Mouse (Mus musculus) Muller cell, postnatal 12 days (primary cell): ENCODE measurements around the gene E2f7.

Experiments
- DNase-seq: peaks from one replicate; pipeline ENCODE4 v3.0.0-alpha.2; 2015; ENCODE audit errors: inconsistent ontology term

The E2f7 gene

DNA sequence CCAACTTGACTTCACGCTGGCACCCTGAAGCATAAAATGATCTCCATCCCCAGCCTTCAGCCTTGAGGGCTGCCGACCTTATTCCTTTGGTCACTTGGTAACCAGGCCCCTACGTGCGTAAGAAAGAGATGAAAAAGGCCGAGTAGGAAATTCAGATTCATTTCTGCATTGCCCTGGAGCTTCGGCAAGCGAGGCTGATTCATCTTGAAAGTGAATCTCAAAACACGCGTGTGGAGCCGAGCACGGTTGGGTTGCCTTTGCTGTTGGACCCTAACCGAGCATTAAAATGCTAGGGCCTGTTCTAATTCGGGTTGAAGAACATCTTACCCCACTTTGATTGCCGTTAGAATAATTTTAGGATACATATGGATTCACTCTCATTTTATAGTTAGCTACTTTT is 28.6 kb downstream of the E2f7 start:
- no peak for DNase-seq

DNA sequence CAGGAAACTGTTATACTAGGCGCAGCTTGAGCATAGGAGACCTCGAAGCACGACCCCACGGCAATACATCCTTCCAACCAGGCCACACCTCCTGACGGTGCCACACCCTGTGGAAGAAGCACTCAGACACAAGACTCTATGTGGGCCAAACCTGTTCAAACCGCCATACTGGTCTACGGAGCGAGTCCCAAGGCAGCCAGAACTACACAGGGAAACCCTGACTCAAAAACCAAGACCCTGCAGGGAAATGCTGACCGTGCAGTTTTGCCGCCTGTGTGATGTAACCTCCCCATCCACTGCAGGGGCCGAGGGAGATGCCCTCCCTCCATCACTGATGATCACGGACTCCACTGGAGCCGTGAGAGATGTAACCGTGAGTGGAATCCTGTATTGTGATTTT is 36.5 kb downstream of the E2f7 start:
- no peak for DNase-seq

DNA sequence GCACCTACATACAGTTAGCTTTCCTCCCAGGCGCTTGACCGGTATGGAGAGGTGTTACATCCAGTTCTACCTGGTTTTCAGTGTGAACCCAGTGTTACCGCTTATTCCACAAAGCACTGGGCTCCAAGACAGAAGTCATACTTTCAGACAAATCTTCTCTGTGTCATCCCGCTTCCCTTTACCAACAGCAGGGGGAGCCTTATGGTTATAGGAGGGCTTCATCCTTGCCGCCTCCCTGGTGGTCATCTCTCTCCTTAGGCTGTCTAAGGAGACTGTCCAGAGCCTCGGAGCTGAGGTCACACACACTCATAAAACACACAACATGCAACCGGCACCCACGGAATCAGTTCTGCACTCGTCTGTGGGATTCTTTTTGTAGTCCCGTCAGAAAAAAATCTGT is 37.4 kb downstream of the E2f7 start:
- no peak for DNase-seq

DNA sequence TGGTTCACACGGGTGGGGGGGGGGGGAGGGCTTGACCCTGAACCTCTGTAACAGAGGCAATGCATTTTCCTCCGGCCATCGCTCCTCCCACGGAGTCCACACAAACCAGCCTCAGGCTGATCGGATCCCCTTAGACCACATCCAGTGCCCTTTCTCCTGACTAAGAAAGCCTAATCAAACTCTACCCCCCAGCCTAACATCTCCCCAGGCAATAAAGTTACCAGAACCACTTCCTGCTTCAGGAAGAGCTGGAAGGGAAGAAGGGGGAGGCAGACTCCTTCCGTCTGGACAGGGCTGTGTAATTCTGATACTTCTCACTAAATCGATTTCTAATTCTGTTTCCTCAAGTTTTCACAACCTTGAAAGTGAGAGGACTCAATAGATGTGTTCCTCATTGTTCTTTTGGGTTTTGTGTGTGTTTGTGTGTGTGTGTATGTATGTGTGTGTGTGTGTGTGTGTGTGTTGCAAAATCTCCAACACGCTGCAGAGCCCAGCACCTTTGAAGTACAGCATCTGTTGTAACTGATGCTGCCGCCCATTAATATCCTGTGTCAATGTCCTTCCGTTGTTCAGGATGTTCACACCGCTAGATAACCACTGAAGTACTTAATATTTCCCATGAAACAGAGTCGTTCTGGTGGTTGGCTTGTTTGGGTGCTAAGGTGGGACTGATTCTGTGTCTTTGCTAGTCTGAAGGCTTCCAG is 43.0 kb downstream of the E2f7 start:
- DNase-seq = no peak

DNA sequence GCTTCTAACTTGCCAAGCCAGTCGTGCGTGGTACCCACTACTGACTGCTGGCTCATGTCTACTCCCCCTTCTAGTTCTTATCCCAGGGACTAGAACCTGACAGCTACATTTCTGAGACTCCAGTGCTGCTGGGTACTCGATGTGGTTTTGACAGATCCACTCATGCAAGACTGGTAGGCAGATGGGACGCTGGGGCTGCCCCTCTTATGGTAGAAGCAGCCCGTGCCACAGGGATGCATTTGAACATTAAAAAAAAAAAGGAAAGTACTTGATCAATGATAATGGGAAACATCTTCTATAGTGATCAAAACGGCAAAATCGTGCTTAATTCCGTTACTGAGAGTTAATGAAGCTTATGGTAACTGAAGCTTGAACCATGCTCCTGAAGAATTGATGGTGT is 44.4 kb downstream of the E2f7 start:
- DNase-seq = no peak

DNA sequence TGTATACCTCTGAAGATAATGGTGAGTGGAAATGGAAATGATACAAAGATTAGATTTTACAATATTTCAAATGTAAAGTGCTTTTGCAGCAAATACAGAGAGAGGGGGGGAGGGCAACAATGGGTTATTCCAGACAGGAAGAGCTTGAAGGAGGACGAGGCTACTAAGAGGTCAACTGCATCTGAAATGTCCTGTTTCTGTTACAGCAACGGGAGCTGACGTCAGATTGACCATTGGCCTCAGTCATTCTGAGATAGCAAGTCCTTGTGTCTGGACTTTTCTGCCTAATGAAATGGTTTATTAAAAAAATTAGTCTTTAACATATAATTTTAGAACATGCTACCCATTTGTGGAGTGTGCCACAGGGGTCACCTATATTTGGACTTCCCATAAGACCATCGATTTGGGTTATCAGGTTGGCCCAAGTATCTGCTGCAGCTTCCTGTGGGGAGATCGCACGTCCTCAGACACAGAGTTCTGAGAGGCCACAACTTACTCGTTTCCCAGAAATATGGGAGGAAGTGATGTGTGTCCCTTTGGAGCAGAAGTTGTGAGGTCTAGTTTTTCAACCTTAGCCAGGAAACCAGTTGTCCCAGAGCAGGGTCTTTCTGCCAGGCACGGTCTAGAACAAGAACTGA is 48.0 kb downstream of the E2f7 start:
- DNase-seq = no peak

DNA sequence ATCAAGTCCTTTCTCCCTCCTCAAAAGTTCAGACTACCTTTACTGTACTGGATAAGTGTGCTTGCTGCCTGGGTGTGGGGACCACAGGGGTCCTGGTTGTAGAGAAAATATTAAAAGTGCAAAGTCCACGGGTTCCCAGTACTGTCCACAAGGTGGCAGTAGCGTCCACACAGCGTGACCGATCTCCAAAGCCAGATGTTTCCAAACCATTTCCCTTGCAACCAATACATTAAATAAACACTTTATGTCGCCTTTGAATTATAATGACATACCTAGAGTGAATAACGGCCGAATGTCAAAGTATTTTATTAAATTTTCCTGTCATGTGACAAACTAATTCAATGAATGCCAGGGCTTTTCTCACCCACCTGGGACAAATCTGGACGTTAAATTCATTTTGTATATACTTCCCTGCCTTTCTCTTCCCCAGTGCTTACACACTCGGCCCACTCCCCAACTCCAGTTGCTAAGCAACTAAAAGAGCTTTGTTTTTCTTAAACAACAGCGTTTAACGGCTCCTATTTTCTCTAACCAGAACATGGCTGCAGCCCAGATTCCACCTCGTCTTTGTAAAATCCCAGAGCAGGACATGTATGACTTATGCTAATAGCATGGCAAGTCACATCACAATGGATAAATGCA is 49.4 kb downstream of the E2f7 start:
- DNase-seq = peak; percentile 34

DNA sequence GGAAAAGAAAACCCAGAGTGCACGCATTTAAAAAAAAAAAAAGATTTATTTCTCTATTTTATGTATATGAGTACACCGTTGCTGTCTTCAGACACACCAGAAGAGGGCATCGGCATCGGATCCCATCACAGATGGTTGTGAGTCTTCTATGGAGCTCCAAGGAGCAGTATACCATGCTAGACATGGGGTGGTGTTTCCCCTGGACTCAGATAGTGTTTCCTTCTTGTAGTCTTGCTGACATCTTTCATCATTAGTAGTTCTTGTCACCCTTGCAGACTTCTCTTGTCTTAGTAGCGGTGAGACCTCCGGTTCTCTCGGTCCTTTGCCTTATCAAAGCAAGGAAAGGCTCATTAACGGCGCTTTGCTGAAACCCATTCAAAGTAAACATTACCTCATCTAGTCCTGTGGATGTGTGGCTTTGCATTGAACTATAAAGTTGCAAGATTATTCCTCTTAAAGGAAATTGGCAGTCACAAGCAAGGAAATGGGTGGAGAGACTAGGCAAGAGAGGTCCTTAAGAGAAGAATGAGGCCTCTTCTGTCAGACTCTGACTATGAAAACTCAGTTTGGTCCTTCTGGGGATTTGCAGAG is 50.1 kb downstream of the E2f7 start:
- DNase-seq = no peak

DNA sequence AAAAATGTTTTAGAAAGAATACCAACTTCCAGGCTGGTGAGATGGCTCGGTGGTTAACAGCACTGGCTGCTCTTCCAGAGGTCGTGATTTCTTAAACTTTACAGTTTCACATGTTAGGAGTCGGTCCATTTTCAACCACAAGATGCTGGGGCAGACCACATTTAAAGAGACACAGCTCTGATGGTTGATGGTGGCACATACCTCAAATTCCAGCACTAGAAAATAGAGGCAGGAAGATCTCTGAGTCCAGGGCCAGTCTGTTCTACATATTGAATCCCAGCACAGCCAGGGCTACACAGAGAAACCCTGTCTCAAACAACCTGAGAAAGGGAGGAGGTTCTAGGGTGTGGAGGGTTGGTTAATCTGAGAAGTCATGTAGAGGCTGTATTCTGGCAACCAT is 56.1 kb downstream of the E2f7 start:
- no peak for DNase-seq

DNA sequence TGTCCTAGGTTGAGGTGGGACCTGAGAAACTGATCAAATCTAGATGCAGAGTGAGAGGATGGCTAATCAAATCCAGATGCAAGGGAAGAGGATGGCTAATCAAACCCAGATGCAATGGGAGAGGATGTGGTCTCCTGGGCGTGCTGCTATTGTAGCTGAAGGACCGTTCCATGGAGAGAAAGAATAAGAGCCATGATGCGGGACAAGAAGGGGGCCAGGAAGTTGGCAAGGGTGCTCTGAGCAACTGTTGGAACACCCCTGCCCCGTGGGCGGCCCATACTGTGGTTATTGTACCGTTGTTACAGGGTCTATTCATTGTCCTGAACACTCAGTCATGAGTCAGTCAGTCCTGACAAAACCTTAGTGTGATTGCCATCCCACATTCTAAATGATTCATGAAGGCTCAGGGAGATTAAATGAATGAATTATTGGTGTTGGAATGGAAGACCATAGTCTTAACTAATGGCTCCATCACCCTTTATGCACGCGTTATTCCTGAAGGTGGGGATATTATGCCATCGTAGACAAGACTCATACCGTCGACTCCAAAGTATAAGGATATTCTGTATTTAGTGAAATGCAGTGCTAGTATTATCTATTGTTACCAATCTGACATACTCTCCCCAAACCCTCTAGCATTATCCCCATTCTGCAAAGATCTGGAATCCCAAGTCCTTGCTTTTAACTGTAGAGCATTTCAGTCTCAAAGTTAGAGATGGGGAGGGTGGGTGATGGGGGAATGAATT is 59.2 kb downstream of the E2f7 start:
- peak; percentile 97 for DNase-seq

DNA sequence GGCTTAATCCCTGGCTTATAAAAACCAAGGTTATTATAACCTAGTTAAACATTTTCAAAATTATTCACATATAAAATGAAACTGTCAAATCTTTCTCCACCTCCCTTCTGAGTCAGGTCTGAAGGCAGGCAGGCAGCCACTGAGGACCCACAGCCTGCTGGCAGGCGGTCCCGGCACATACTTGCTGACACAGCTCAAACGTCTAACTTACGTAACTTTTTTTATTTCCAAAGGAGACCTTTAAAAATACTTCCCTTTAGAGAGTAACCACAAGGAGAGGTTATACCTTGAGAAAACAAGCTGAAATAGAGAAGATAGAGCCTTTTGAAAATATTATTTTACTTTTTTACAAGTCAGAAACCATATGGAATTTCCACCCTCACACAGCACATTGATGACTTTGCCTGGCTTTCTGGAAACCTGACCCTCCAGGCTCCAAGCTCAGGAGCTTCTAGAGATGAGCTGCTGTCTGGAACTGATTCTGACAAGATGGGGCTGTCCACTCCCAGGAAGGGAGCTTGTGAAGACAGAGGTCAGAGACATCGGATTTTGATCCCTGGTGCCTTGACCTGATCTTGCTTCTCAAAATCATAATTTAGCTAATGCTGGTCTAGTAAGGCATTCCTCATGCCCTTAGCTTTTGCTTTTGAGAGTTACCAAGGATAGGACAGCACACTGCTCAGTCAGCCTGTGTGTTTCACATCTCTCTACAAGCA is 59.9 kb downstream of the E2f7 start:
- DNase-seq = peak; percentile 46

DNA sequence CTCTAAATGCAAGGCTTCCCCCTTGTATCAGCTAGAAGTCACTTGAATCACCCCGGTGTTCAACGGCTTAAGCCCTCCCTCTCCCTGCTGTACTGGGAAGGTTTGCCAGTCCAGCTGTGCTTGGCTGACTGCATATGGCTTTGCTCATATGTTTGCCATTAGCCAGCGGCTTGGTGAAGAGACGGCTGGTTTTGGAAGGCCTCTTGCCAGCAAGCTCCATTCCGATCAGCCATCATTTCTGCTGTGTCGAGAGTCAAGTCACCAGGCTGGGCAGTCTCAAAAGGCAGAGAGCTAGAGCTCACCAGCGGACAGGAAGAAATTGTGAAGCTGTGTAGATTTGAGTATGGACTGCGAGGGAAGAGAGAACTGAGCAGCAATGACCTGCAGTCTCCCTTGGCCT is 61.2 kb downstream of the E2f7 start:
- DNase-seq = no peak

DNA sequence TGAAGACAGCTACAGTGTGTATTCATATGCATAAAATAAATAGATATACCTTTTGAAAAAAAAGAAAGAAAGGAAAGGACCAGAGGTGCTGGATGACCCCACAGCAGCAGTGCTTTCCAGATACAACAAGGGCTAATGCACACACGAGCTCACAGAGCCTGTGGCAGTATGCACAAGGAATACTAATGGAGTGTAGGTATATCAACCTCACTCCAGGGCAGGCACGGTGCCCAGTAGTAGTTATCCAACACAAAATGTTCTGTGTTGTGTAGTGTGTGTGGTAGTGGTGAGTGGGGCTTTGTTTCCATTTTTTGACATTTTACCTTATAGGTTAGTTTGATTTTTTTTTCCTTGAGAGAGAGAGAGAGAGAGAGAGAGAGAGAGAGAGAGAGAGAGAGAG is 65.3 kb downstream of the E2f7 start:
- no peak for DNase-seq

DNA sequence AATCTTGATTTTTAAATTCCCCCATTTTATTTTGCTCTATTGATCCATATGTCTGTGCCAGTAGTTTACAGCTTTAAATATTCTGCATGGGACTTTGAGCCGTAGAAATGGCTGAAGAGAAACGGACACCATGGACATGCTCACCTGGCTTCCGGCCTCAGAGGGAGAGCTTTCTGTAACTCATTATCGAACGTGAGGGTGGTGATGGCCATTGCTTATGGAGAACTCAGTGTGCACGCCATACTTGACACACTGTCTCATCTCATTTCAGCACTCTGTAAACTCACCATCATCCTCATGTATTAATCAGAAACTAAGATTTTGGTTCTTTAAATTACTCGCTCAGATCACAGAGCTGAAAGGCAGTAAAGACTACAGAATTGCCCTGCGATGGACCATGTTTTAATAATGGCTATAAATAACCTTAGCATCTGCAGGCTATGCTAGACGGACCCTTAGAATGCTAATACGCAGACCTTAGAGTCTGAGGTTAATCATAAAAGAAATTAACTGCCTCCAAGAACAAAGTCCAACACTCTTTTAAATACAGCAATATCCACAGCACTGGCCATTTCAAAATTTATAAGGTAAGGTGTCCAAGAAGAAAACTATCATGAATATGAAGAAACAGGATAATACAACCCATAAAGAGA is 66.1 kb downstream of the E2f7 start:
- DNase-seq = no peak

DNA sequence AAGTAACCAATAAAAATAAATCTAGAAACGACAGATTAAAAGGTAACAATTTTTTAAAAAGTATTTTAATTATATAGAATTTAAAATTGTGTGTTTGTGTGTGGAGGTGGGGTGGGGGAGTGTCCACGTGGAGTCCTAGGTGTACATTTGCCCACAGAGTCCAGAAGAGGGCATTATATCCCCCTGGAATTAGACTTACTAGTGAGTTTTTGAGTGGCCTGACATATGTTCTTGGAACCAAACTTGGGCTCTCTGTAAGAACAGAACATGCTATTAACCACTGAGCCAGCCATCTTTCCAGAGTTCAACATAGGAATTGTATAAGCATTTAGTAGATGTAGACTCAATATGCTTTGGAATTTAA is 66.6 kb downstream of the E2f7 start:
- DNase-seq = no peak

DNA sequence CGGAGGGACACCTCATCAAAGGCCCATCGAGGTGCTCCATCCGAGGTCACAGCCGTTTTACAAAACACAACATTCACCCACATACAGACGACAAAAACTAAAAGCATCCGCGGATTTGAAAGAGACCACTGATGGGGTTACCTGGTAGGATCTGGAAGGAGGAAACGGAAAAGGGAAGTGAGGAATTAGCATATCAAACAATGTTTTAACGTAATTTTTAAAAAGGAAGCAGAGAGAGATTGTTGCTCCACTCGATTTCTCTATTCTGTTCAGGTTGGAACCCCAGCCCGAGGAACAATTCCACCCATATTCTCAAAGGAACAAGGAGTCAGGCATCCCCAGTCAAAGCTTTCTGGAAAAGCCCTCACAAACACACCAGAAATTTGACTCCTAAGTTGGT is 75.9 kb downstream of the E2f7 start:
- no peak for DNase-seq

DNA sequence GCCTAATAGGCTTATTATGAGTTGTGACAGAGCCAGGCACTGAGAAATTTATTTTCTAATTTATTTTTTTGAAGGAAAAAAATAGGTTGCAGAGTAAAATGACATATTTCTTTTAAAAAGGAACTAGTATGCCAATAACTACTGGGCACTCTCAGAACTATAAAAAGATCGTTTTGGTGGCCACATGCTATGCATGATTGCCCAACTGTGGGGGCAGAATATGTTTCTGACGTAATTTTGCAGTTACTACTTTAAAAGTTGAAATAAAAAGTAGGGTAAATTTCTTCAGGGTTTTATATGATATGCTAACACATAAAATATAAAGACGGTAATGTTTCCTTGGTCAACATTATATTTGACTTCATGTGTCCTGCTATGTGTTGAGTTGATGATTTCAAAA is 76.5 kb downstream of the E2f7 start:
- DNase-seq = no peak

DNA sequence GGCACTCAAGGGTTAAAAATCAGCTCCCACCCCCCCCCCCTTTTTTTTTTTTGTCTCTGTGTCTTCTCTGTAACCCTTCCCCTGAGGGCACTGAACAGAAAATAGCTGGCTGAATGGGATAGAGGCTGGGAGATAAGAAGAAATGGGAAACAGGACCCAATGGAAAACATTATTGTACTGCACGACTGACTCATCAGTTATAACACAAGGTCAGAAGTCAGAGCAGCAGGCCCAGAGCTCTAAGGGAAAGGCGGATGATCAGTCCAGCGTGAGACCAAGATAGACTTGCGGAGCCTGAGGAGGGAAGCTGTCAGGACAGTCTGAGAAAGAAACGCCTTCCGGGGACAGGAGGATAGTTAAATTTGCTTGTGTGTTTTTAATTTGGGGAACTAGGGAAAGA is 87.1 kb downstream of the E2f7 start:
- no peak for DNase-seq

DNA sequence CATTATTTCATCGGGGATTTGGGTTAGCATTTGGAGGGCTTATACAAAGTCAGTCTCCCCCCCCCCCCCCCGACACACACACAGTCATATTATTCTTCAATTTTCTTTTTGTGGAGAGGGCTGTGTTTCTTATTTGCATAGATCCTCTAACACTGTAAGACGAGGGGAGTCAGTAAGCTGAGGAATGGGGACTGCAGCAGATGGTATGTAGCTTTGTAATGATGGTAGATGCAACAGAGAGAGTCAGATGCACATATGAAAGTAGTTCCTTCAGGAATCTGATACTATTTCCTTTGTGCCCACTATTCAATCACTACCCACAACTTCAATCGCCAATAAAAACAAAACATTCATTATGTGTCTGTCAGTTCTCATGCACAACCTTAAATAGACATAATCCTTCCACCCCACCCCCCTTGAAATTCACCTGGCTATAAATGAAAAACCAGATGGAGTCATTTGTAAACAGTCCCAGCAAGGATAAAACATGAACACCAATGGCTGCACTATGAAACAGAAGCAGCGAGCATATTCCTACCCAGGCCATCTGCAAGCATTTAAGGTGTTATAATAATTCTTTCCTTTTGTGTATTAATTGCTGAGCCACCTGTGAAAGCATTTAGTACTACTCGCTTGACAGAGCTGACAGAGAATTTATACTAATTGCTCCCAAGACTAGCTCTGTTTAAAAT is 90.0 kb downstream of the E2f7 start:
- DNase-seq = no peak
